Mouse (Mus musculus): ENCODE measurements around the gene Tsen34. TPM values are rescaled to one million over a fixed set of nuclear protein-coding genes. Genes with fewer than 3 reads are reported as not detected.
"Not testable (repeated sequence)": the region's sequence is repeated elsewhere in the genome, so short reads cannot be mapped to it uniquely, and the experiment has no call there.

The Tsen34 gene
- polyA plus RNA-seq, 1 experiment from 2014 or later = 341 TPM

- no peak overlapping the region for H3K27ac ChIP-seq (ENCODE audit: low read length)
- H3K9ac ChIP-seq (replicated peaks; ENCODE audit: low read length) = no peak overlapping the region
- no peaks in the 10 kb centered on the region for H3K27me3 ChIP-seq (ENCODE audit: insufficient read depth, low read length)
- H3K4me3 ChIP-seq (ENCODE audit: low read length) = no peak overlapping the region
- 90% methylated on average over 8 of the region's 8 CpGs for WGBS
- no peak for ATAC-seq (ENCODE audit: low FRiP score, low TSS enrichment)
- H3K4me1 ChIP-seq (ENCODE audit: insufficient read depth, low read length) = no peaks in the 10 kb centered on the region
- H3K36me3 ChIP-seq (ENCODE audit: insufficient read depth, low read length) = peaks cover 28% of the 10 kb centered on the region
- H3K9me3 ChIP-seq (ENCODE audit: low read length) = no peaks in the 10 kb centered on the region
- no peak overlapping the region for H3K4me2 ChIP-seq (replicated peaks; ENCODE audit: low read depth, low read length)
These were observed 8.0 kb upstream of the Tsen34 start for GRCm38 (mm10) chr7:3684698-3685097.

GRCm38 (mm10) chr7:3685400-3686187 is 7.1 kb upstream of the Tsen34 start:
- Histone ChIP-seq H3K27ac (ENCODE audit: low read length) (no peak overlapping the region), H3K4me3 (ENCODE audit: low read length) (no peak overlapping the region), H3K4me1 (ENCODE audit: insufficient read depth, low read length) (no peaks in the 10 kb centered on the region), H3K4me2 (replicated peaks; ENCODE audit: low read depth, low read length) (no peak overlapping the region), H3K27me3 (ENCODE audit: insufficient read depth, low read length) (no peaks in the 10 kb centered on the region), H3K9me3 (ENCODE audit: low read length) (no peaks in the 10 kb centered on the region), H3K36me3 (ENCODE audit: insufficient read depth, low read length) (peaks cover 28% of the 10 kb centered on the region), H3K9ac (replicated peaks; ENCODE audit: low read length) (no peak overlapping the region)
- WGBS = 87% methylated on average over 31 of the region's 31 CpGs
- ATAC-seq (ENCODE audit: low FRiP score, low TSS enrichment) = no peak; the same call in 1 of the 2 replicates

- Histone ChIP-seq H3K27me3 (ENCODE audit: insufficient read depth, low read length) (no peaks in the 10 kb centered on the region), H3K4me1 (ENCODE audit: insufficient read depth, low read length) (peaks cover 23% of the 10 kb centered on the region), H3K27ac (ENCODE audit: low read length) (peak overlapping the region; percentile 99; the same call in 1 of the 2 replicates), H3K9ac (replicated peaks; ENCODE audit: low read length) (peak overlapping the region; percentile 89), H3K4me2 (replicated peaks; ENCODE audit: low read depth, low read length) (peak overlapping the region; percentile 81), H3K9me3 (ENCODE audit: low read length) (no peaks in the 10 kb centered on the region), H3K36me3 (ENCODE audit: insufficient read depth, low read length) (peaks cover 19% of the 10 kb centered on the region), H3K4me3 (ENCODE audit: low read length) (peak overlapping the region; percentile 71)
- no peak for ATAC-seq (ENCODE audit: low FRiP score, low TSS enrichment)
- 30% methylated on average over 3 of the region's 3 CpGs for whole genome bisulfite sequencing
These were observed 744 bp upstream of the Tsen34 start for GRCm38 (mm10) chr7:3691919-3692318.

GRCm38 (mm10) chr7:3692987-3693808 is 535 bp downstream of the Tsen34 start, which contains the start of gene Mboat7:
Gene Mboat7 (minus strand): TSS chr7:3693523.
- WGBS = under 1% methylated on average over 55 of the region's 55 CpGs
- Histone ChIP-seq H3K4me1 (ENCODE audit: insufficient read depth, low read length) (peaks cover 23% of the 10 kb centered on the region), H3K4me3 (ENCODE audit: low read length) (peak within 1 kb of the TSS; percentile 71), H3K36me3 (ENCODE audit: insufficient read depth, low read length) (peaks cover 24% of the 10 kb centered on the region), H3K4me2 (replicated peaks; ENCODE audit: low read depth, low read length) (peak within 1 kb of the TSS; percentile 81), H3K27ac (ENCODE audit: low read length) (peak within 1 kb of the TSS; percentile 99), H3K9ac (replicated peaks; ENCODE audit: low read length) (peak within 1 kb of the TSS; percentile 89), H3K9me3 (ENCODE audit: low read length) (no peaks in the 10 kb centered on the region), H3K27me3 (ENCODE audit: insufficient read depth, low read length) (no peaks in the 10 kb centered on the region)
- peak; percentile 92 for ATAC-seq (ENCODE audit: low FRiP score, low TSS enrichment)

GRCm38 (mm10) chr7:3693809-3694075 is 1.1 kb downstream of the Tsen34 start:
- H3K4me2 ChIP-seq (replicated peaks; ENCODE audit: low read depth, low read length) = peak overlapping the region; percentile 81
- ATAC-seq (ENCODE audit: low FRiP score, low TSS enrichment) = no peak
- no peaks in the 10 kb centered on the region for H3K27me3 ChIP-seq (ENCODE audit: insufficient read depth, low read length)
- H3K4me1 ChIP-seq (ENCODE audit: insufficient read depth, low read length) = peaks cover 23% of the 10 kb centered on the region
- peaks cover 25% of the 10 kb centered on the region for H3K36me3 ChIP-seq (ENCODE audit: insufficient read depth, low read length)
- H3K9me3 ChIP-seq (ENCODE audit: low read length) = no peaks in the 10 kb centered on the region
- WGBS = under 1% methylated on average over 18 of the region's 18 CpGs
- H3K27ac ChIP-seq (ENCODE audit: low read length) = peak overlapping the region; percentile 99
- peak overlapping the region; percentile 89 for H3K9ac ChIP-seq (replicated peaks; ENCODE audit: low read length)
- H3K4me3 ChIP-seq (ENCODE audit: low read length) = peak overlapping the region; percentile 71

GRCm38 (mm10) chr7:3694076-3694948 is 1.6 kb downstream of the Tsen34 start:
- peak overlapping the region; percentile 71 for H3K4me3 ChIP-seq (ENCODE audit: low read length)
- H3K9me3 ChIP-seq (ENCODE audit: low read length) = no peaks in the 10 kb centered on the region
- H3K4me1 ChIP-seq (ENCODE audit: insufficient read depth, low read length) = peaks cover 23% of the 10 kb centered on the region
- no peaks in the 10 kb centered on the region for H3K27me3 ChIP-seq (ENCODE audit: insufficient read depth, low read length)
- peak; percentile 69 for ATAC-seq (ENCODE audit: low FRiP score, low TSS enrichment)
- H3K36me3 ChIP-seq (ENCODE audit: insufficient read depth, low read length) = peaks cover 30% of the 10 kb centered on the region
- WGBS = under 1% methylated on average over 36 of the region's 55 CpGs
- H3K4me2 ChIP-seq (replicated peaks; ENCODE audit: low read depth, low read length) = peak overlapping the region; percentile 81
- peak overlapping the region; percentile 89 for H3K9ac ChIP-seq (replicated peaks; ENCODE audit: low read length)
- peak overlapping the region; percentile 99 for H3K27ac ChIP-seq (ENCODE audit: low read length)

GRCm38 (mm10) chr7:3694949-3695305 is 2.3 kb downstream of the Tsen34 start:
- H3K4me2 ChIP-seq (replicated peaks; ENCODE audit: low read depth, low read length) = peak overlapping the region; percentile 81
- peaks cover 23% of the 10 kb centered on the region for H3K4me1 ChIP-seq (ENCODE audit: insufficient read depth, low read length)
- H3K9me3 ChIP-seq (ENCODE audit: low read length); ATAC-seq (ENCODE audit: low FRiP score, low TSS enrichment); H3K27me3 ChIP-seq (ENCODE audit: insufficient read depth, low read length): not testable (repeated sequence)
- H3K4me3 ChIP-seq (ENCODE audit: low read length) = peak overlapping the region; percentile 71
- WGBS = 3% methylated on average over 9 of the region's 9 CpGs
- peak overlapping the region; percentile 99 for H3K27ac ChIP-seq (ENCODE audit: low read length)
- H3K9ac ChIP-seq (replicated peaks; ENCODE audit: low read length) = peak overlapping the region; percentile 89
- peaks cover 35% of the 10 kb centered on the region for H3K36me3 ChIP-seq (ENCODE audit: insufficient read depth, low read length)

GRCm38 (mm10) chr7:3698471-3698870 is 5.8 kb downstream of the Tsen34 start:
- Histone ChIP-seq H3K36me3 (ENCODE audit: insufficient read depth, low read length) (peaks cover 43% of the 10 kb centered on the region), H3K9ac (replicated peaks; ENCODE audit: low read length) (no peak overlapping the region), H3K27ac (ENCODE audit: low read length) (no peak overlapping the region), H3K4me2 (replicated peaks; ENCODE audit: low read depth, low read length) (no peak overlapping the region), H3K4me1 (ENCODE audit: insufficient read depth, low read length) (peaks cover 9% of the 10 kb centered on the region), H3K27me3 (ENCODE audit: insufficient read depth, low read length) (no peaks in the 10 kb centered on the region), H3K4me3 (ENCODE audit: low read length) (no peak overlapping the region), H3K9me3 (ENCODE audit: low read length) (no peaks in the 10 kb centered on the region)
- no peak for ATAC-seq (ENCODE audit: low FRiP score, low TSS enrichment)
- 93% methylated on average over 6 of the region's 6 CpGs for WGBS

GRCm38 (mm10) chr7:3703148-3703878 is 10.7 kb downstream of the Tsen34 start:
- H3K36me3 ChIP-seq (ENCODE audit: insufficient read depth, low read length) = peaks cover 60% of the 10 kb centered on the region
- peak overlapping the region; percentile 97 for H3K27ac ChIP-seq (ENCODE audit: low read length)
- peak overlapping the region; percentile 96 for H3K9ac ChIP-seq (replicated peaks; ENCODE audit: low read length)
- no peaks in the 10 kb centered on the region for H3K27me3 ChIP-seq (ENCODE audit: insufficient read depth, low read length)
- H3K4me1 ChIP-seq (ENCODE audit: insufficient read depth, low read length) = peaks cover 21% of the 10 kb centered on the region
- no peaks in the 10 kb centered on the region for H3K9me3 ChIP-seq (ENCODE audit: low read length)
- peak overlapping the region; percentile 89 for H3K4me3 ChIP-seq (ENCODE audit: low read length)
- peak; percentile 57 for ATAC-seq (ENCODE audit: low FRiP score, low TSS enrichment)
- WGBS = 19% methylated on average over 6 of the region's 6 CpGs
- peak overlapping the region; percentile 95 for H3K4me2 ChIP-seq (replicated peaks; ENCODE audit: low read depth, low read length)

Measured in kidney, embryonic 16.5 days (tissue).